Mouse (Mus musculus) stomach, postnatal 0 days (tissue): ENCODE measurements around the gene Olfr1348.

Source experiments
- CTCF ChIP-seq: IDR thresholded peaks from 2 replicates; pipeline ENCODE4 v1.5.1; 2016; ENCODE audit warnings: antibody characterized with exemption, low read depth, mild to moderate bottlenecking, moderate library complexity
- EP300 ChIP-seq: optimal IDR thresholded peaks from 2 replicates; pipeline ENCODE3; 2016; ENCODE audit warnings: antibody characterized with exemption

DNA sequence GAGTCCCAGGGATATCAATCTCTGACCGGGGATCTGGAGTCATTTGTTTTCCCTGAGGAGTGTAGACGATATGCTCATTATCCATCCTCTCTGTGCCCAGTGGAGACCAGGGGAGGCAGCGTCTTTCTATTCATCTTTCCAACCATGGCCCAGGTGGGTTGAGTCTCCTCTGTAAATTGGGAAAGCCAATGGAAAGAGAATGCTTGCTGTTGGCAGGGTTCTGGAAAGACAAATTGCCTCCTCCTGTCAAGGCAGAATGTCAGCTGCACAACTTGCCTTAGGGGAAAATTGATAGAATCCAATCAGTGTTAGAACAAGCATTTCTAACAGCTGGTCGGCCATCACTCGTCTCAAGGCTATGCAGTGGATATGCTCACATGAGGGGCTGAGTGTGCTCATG, 14.3 kb upstream of the Olfr1348 start, which contains the start of gene Olfr1349:
- TF ChIP-seq CTCF (no peak), EP300 (no peak)
